Mouse (Mus musculus) stomach, embryonic 16.5 days (tissue): ENCODE results near the gene Lgals7. TPM values are rescaled to one million over a fixed set of nuclear protein-coding genes. Genes with fewer than 3 reads are reported as not detected.

Experiments used
- ATAC-seq: fragments of 200-750 bp; cut with Nextera tagmentation; 2 replicates; pipeline ENCODE4 v1.8.0; 2017; ENCODE audit warnings: moderate number of reproducible peaks, moderate TSS enrichment; ENCODE audit not compliant: insufficient read depth, low FRiP score
- H3K27ac ChIP-seq: fragments of 300-500 bp; sonication (generic); 2 replicates; pipeline ENCODE4 v1.5.1; 2014; ENCODE audit warnings: low read length
- H3K27me3 ChIP-seq: fragments of 300-500 bp; sonication (generic); 2 replicates; pipeline ENCODE4 v1.6.1; 2014; ENCODE audit warnings: low read length, control low read depth, mixed read lengths; ENCODE audit not compliant: control insufficient read depth, insufficient read depth
- H3K36me3 ChIP-seq: fragments of 300-500 bp; sonication (generic); 2 replicates; pipeline ENCODE4 v1.6.1; 2014; ENCODE audit warnings: low read length; ENCODE audit not compliant: control insufficient read depth, insufficient read depth
- H3K4me1 ChIP-seq: fragments of 300-500 bp; sonication (generic); 2 replicates; pipeline ENCODE4 v1.6.1; 2014; ENCODE audit warnings: low read length, control low read depth, mixed read lengths; ENCODE audit not compliant: control insufficient read depth, insufficient read depth
- H3K4me2 ChIP-seq: fragments of 300-500 bp; sonication (generic); 2 replicates; pipeline ENCODE4 v1.6.1; 2014; ENCODE audit warnings: low read depth, low read length, mixed read lengths
- H3K4me3 ChIP-seq: fragments of 300-500 bp; sonication (generic); replicated peaks from 2 replicates; pipeline ENCODE4 v1.5.1; 2014; ENCODE audit warnings: mild to moderate bottlenecking, low read length
- H3K9ac ChIP-seq: fragments of 300-500 bp; sonication (generic); 2 replicates; pipeline ENCODE4 v1.6.1; 2014; ENCODE audit warnings: low read length
- H3K9me3 ChIP-seq: fragments of 300-500 bp; sonication (generic); replicated peaks from 2 replicates; pipeline ENCODE4 v1.6.1; 2016; ENCODE audit warnings: low read length, control low read depth; ENCODE audit not compliant: control insufficient read depth
- WGBS: fragments of 180-500 bp; shearing (Covaris S2); extraction: QIAGEN DNeasy Blood & Tissue Kit; methylation state at CpG from one replicate; pipeline ENCODE4 v1.1.7; 2014; 5-methylcytosine and 5-hydroxymethylcytosine counted together
- polyA plus RNA-seq: library from polyadenylated mRNA; unstranded; fragments of >200 nt; fragmentation: Nextera tagmentation; extraction: Ambion mirVana; gene quantifications from 2 replicates; pipeline ENCODE4 v1.2.1, GENCODE M21; 2015

Lgals7 gene
- polyA plus RNA-seq, 1 experiment from 2014 or later = 5.8 TPM

DNA sequence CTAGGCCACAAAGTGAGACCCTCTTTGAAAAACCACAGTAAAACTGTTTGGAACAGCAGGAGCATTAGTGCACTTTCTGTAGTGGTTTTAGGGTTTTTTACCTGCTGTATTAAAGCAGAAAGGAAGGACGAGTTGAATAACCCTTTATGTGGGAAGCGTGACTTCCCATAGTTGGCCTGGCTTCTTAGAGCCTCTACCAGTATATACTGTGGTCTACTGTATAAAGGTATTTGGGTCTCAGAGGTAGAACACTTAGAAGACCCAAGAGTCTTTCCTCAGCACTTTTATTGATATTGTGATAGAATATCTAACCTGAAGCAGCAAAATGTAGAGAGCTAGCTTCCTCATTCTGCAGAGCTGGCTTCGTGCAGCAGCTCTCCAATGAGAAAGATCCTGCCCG, 44.1 kb upstream of the Lgals7 start:
- Histone ChIP-seq H3K36me3 (peaks cover 62% of the 10 kb centered on the region), H3K27me3 (no peaks in the 10 kb centered on the region), H3K4me1 (peaks cover 41% of the 10 kb centered on the region), H3K4me3 (no peak overlapping the region), H3K9me3 (no peaks in the 10 kb centered on the region), H3K27ac (no peak overlapping the region), H3K4me2 (no peak overlapping the region), H3K9ac (no peak overlapping the region)
- WGBS = 87% methylated on average over 4 of the region's 4 CpGs
- no peak for ATAC-seq

DNA sequence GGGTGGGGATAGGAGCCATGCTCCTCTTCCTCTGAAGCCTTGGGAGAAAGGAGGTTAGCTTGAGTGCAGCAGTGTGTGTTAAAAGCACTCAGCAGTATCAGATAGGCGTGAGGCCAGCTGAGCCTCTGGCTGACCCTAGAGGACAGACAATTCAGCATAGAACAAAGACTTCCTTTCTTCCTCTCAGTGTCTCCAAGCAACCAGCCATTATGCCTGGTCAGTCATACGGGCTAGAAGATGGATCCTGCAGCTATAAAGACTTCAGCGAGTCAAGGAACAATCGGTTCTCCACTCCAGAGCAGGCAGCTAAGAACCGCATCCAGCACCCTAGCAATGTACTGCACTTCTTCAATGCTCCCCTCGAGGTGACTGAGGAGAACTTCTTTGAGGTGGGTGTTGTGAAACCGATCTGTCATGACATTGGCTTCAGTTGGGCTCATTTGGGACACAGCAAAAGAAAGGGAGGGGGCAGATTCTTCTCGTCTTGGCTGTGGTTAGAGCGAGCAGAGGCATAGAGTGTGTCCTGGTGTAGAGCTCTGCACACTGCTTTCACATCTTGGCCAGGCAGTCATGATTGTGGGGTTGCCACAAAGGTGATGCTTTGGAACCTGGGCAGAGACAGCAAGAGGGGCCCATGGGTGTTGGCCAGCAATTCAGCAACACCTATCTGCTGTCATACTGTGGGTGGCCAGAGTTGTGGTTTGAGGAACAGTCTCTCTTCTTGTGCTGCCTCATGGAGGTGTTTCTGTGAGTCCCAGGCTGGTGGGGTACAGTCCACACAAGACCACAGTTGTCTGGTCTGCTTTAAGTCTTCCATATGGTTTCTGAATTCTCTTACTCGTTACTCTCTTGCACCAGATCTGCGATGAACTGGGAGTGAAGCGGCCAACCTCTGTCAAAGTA, 43.0 kb upstream of the Lgals7 start:
- Histone ChIP-seq H3K36me3 (peaks cover 53% of the 10 kb centered on the region), H3K9me3 (no peaks in the 10 kb centered on the region), H3K4me1 (peaks cover 35% of the 10 kb centered on the region), H3K9ac (no peak overlapping the region), H3K27ac (peak overlapping the region; percentile 18; the same call in 1 of the 2 replicates), H3K4me3 (no peak overlapping the region), H3K4me2 (no peak overlapping the region), H3K27me3 (no peaks in the 10 kb centered on the region)
- WGBS = 70% methylated on average over 12 of the region's 12 CpGs
- no peak for ATAC-seq

DNA sequence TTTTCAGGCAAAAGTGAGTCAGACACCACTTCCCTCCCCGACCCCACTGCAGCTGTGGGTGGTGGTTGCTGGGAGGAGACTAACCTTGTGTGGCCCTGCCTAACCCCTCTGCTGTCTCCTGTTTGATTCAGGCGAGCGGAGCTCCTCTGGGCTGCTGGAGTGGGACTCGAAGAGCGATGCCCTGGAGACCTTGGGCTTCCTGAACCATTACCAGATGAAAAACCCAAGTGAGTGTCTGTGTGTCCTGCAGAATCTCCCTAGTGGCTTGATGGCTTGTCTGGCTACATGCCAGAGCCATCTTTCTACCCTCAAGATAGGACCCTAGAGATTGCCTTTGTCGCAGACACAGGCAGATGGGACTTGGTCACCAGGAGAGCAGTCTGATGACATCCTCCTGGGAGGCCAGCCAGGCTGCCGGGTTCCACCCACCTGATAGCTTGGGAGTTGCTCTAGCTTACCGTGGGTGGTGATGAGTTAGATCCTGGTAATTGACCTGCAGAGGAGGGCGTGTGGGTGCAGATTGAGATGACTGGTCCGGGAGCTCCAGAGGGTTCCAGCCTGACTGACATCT, 42.3 kb upstream of the Lgals7 start:
- Histone ChIP-seq H3K4me2 (no peak overlapping the region), H3K27ac (peak overlapping the region; percentile 18; the same call in 1 of the 2 replicates), H3K27me3 (no peaks in the 10 kb centered on the region), H3K9ac (no peak overlapping the region), H3K4me1 (peaks cover 35% of the 10 kb centered on the region), H3K36me3 (peaks cover 45% of the 10 kb centered on the region), H3K4me3 (no peak overlapping the region), H3K9me3 (no peaks in the 10 kb centered on the region)
- no peak for ATAC-seq
- WGBS = 64% methylated on average over 10 of the region's 10 CpGs

DNA sequence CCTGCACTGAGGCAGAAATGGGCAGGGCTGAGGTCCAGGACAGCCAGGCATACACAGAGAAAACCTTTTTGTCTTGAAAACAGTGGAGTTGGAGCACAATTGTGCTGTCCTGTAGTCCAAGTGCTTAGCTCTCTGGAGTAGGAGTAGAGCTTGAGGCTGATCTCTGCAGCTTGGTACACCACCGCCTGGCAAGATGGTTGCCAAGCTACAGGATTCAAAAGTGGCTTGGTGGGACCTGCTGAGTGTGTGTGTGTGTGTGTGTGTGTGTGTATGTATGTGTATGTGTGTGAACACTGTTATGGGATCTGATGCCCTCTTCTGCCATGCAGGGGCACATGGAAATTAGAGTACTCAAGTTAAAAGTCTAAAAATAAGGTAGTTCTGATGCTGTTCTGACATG, 41.1 kb upstream of the Lgals7 start:
- Histone ChIP-seq H3K4me3 (no peak overlapping the region), H3K36me3 (peaks cover 38% of the 10 kb centered on the region), H3K4me1 (peaks cover 30% of the 10 kb centered on the region)

DNA sequence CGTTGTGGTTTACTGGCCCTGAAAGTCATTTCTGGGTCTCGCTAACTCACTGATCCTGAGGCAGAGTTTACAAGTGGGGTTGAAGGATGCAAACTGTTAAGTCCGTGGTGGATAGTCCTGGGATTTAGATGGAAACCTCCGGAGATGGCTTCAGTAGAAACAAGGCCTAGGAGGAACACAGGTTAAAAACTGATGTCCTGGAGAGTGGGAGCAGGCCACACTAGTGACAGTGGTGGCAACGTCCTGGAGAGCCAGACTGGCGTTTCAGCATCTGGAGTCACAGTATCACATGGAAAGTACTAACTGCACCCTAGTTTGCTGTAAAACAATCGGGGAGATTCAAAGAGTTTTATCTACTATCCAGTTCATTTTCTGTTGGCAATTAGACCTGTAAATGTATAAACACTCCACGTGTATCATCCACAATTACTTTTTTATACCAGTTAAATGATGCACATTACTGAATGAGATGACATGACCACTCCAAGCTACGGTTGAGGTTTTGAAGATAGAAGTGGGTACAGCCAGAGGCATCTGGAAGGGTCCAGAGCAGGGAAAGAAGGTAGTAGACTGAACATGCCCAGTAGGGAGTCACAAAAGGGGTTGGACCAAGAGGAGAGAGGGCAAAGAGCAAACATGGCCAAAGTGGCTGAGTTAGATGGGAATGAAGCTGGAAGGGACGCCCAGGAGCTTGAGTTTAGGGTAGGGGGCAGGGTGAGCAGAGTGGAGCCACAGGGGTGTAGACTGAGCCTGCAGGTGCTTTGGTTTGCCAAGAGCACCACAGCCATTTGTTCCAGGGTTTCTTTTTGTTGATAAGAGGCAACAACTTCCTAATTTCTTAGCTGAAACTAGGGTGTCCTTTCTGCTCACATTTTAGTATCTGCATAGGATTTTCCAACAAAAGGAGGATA, 40.4 kb upstream of the Lgals7 start:
- H3K27me3 ChIP-seq = no peaks in the 10 kb centered on the region
- H3K9ac ChIP-seq = peak overlapping the region; percentile 11; the same call in 1 of the 2 replicates
- no peaks in the 10 kb centered on the region for H3K9me3 ChIP-seq
- no peak for ATAC-seq
- peaks cover 31% of the 10 kb centered on the region for H3K36me3 ChIP-seq
- 51% methylated on average over 10 of the region's 10 CpGs for WGBS
- H3K4me2 ChIP-seq = no peak overlapping the region
- H3K27ac ChIP-seq = peak overlapping the region; percentile 97
- no peak overlapping the region for H3K4me3 ChIP-seq
- H3K4me1 ChIP-seq = peaks cover 35% of the 10 kb centered on the region

More for the DNA sequence above, 41.1 kb upstream of the Lgals7 start:
- Histone ChIP-seq H3K9me3 (no peaks in the 10 kb centered on the region), H3K27me3 (no peaks in the 10 kb centered on the region), H3K9ac (no peak overlapping the region), H3K27ac (no peak overlapping the region; the same call in 1 of the 2 replicates), H3K4me2 (no peak overlapping the region)
- 60% methylated on average over 1 of the region's 1 CpGs for WGBS
- ATAC-seq = no peak

DNA sequence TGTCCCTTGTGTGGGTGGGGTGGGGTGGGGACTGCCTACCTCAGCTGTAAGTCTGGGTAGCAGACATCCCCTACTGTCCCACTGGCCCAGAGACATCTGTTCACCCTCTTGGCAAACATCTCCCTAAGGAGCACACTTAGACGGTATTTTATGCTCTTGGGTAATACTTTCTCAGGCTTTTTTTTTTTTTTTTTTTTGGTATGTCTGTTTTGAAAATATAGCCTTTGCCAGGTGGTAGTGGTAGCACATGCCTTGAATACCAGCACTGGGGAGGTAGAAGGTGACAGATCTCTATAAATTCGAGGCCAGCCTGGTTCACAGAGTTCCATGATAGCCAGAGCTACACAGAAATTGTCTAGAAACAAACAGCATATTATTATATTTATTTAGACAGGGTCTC, 39.7 kb upstream of the Lgals7 start:
- no peak overlapping the region for H3K4me2 ChIP-seq
- H3K9ac ChIP-seq = no peak overlapping the region
- H3K36me3 ChIP-seq = peaks cover 30% of the 10 kb centered on the region
- H3K4me1 ChIP-seq = peaks cover 35% of the 10 kb centered on the region
- no peaks in the 10 kb centered on the region for H3K9me3 ChIP-seq
- peak overlapping the region; percentile 97 for H3K27ac ChIP-seq
- no peak for ATAC-seq
- H3K27me3 ChIP-seq = no peaks in the 10 kb centered on the region
- 45% methylated on average over 2 of the region's 2 CpGs for WGBS
- no peak overlapping the region for H3K4me3 ChIP-seq

DNA sequence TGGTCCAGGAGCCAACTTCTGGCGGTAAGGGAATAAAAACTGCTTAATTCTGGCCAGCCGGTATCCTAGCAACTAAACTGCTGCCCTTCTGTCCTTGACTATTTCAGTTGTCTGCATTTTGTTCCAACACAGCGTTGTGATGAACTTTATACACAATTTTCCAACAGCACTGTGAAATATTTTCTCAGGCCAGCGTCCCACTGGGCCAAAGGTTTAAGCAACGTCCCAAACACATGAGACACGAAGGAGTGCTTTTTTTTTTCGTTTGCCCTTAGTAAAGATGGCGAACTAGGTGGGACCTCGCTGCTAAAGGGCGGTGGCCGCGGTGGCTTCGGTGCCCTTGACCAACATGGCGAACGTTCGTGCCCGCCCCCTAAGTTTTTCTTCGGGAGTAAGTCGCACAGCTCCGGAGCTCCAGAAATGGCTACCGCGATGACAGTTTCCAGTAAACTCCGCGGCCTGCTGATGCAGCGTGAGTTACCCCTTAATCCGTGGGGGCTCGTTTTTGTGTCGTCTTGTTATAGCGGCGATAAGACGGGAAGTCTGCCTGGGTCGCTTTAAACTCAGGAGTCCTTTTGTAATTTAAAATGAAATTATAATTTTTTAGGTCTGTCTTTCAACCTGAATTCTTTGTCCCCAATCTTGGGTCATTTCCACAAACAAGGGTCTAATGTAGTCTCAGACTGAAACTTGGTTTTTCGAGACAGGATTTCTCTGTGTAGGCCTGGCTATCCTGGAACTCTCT, 38.5 kb upstream of the Lgals7 start, which contains the start of gene Ech1:
Gene Ech1, plus strand, starts transcription at position 277 of the 745 bp plus-strand sequence.
- ATAC-seq = peak; percentile 83
- Histone ChIP-seq H3K36me3 (peaks cover 29% of the 10 kb centered on the region), H3K4me1 (peaks cover 30% of the 10 kb centered on the region), H3K9ac (peak within 1 kb of the TSS; percentile 81), H3K4me2 (peak within 1 kb of the TSS; percentile 57), H3K4me3 (peak within 1 kb of the TSS; percentile 63), H3K27ac (peak within 1 kb of the TSS; percentile 97), H3K9me3 (no peaks in the 10 kb centered on the region), H3K27me3 (no peaks in the 10 kb centered on the region)
- WGBS = 1% methylated on average over 33 of the region's 33 CpGs

DNA sequence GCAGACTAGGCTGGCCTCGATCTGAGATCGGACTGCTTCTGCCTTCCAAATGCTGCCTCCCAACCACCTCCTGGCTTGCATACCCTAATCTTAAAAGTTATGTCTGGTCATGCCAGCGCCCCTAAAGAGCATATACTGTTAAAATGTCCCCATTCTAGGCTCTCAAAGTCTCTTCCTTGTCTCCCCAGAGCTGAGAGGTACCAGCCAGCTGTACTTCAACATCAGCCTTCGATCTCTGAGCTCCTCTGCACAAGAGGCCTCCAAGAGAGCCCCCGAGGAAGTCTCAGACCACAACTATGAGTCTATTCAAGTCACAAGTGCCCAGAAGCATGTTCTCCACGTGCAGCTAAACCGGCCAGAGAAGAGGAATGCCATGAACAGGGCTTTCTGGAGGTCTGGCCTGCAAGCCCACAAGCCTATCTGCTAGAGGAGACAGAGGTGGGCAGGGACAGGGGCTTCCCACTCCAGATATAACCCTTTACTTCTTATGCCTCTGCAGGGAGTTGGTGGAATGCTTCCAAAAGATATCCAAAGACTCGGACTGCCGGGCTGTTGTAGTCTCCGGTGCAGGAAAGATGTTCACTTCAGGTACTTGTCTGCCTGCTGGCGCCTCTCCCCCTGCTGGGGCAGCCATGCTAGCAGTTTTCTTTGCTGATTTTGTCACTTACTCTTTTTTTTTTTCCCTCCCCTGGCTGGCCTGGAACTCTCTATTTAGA, 37.8 kb upstream of the Lgals7 start:
- Histone ChIP-seq H3K4me1 (peaks cover 30% of the 10 kb centered on the region), H3K4me2 (peak overlapping the region; percentile 57), H3K27ac (peak overlapping the region; percentile 97), H3K36me3 (peaks cover 28% of the 10 kb centered on the region), H3K9me3 (no peaks in the 10 kb centered on the region), H3K27me3 (no peaks in the 10 kb centered on the region), H3K9ac (peak overlapping the region; percentile 81), H3K4me3 (peak overlapping the region; percentile 63)
- 48% methylated on average over 11 of the region's 11 CpGs for WGBS
- no peak for ATAC-seq
